Comparison of ENCODE assay signal across 36 mouse cellular contexts in the genomic region with DNA sequence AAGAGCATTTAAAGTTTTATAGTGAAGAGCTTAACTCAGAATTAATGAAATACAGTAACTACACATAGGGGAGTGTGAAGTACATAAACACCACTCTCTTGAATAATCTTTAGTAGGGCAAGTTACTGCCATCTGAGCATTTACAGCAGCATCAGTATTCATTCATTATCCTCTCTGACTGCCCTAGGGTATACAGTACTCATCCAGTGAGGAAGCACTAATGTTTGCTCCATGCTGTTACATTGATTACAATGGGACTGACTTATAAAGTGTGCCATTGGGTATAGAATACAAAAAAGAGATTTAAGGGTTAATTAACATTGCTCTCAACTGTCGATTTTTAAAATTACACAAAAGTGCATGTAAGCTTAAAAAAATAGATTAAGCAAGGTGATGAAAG. TPM values are rescaled to one million over a fixed set of nuclear protein-coding genes. Genes with fewer than 3 reads are reported as not detected.
"Had no signal": no experiment of that assay in that cellular context is flagged by ENCODE, and none has a peak within 500 bp of the region (broad histone marks: within the 10 kb centered on the region; RNA-seq: fewer than 3 reads in every experiment).

No protein-coding gene starts in this region.

- H3K4me2 ChIP-seq: heart, embryonic 11.5 days; heart, embryonic 12.5 days; heart, embryonic 13.5 days; heart, embryonic 15.5 days; hindbrain, embryonic 12.5 days; hindbrain, embryonic 13.5 days; hindbrain, embryonic 14.5 days; hindbrain, embryonic 15.5 days; intestine, embryonic 15.5 days; kidney, embryonic 15.5 days had no signal

- DNase-seq: heart, adult 2 months; heart, postnatal 10 days; heart, postnatal 14 days; heart, postnatal 36 days; heart, postnatal 4 days; kidney, adult 11 months; kidney, adult 18-20 months; kidney, adult 2 months; kidney, adult 8-10 months; kidney, adult 9 months; kidney, postnatal 10 days; kidney, postnatal 14 days; kidney, postnatal 25 days; kidney, postnatal 36 days; kidney, postnatal 4 days; layer of hippocampus, adult 9-11 months had no signal

- H3K27me3 ChIP-seq: heart, embryonic 12.5 days; heart, embryonic 13.5 days; heart, embryonic 15.5 days; hindbrain, embryonic 12.5 days; hindbrain, embryonic 13.5 days; hindbrain, embryonic 15.5 days; intestine, embryonic 15.5 days; kidney, embryonic 15.5 days had no signal

- H3K4me1 ChIP-seq: heart, embryonic 10.5 days; heart, embryonic 12.5 days; heart, embryonic 13.5 days; heart, embryonic 15.5 days; hindbrain, embryonic 10.5 days; hindbrain, embryonic 12.5 days; hindbrain, embryonic 13.5 days; hindbrain, embryonic 15.5 days; intestine, embryonic 15.5 days; kidney, embryonic 15.5 days had no signal

- ATAC-seq: hindbrain, embryonic 16.5 days; hindbrain, postnatal 0 days; inflammation-experienced regulatory T-cells, adult 6 months; intestine, embryonic 15.5 days; intestine, embryonic 16.5 days; intestine, postnatal 0 days had no signal

- H3K4me3 ChIP-seq: heart, adult 2 months; heart, embryonic 10.5 days; heart, embryonic 12.5 days; heart, embryonic 13.5 days; heart, embryonic 15.5 days; hindbrain, embryonic 10.5 days; hindbrain, embryonic 12.5 days; hindbrain, embryonic 13.5 days; hindbrain, embryonic 15.5 days; intestine, embryonic 15.5 days; kidney, embryonic 15.5 days; layer of hippocampus, adult 2 months had no signal

- H3K27ac ChIP-seq: heart, adult 2 months; heart, embryonic 10.5 days; heart, embryonic 13.5 days; heart, embryonic 15.5 days; hindbrain, embryonic 10.5 days; hindbrain, embryonic 12.5 days; hindbrain, embryonic 13.5 days; hindbrain, embryonic 14.5 days; hindbrain, embryonic 15.5 days; hindbrain, postnatal 0 days; intestine, embryonic 15.5 days; kidney, embryonic 15.5 days; kidney, postnatal 0 days; layer of hippocampus, adult 2 months had no signal

- H3K9me3 ChIP-seq: heart, embryonic 10.5 days; heart, embryonic 12.5 days; heart, embryonic 13.5 days; heart, embryonic 15.5 days; hindbrain, embryonic 10.5 days; hindbrain, embryonic 12.5 days; hindbrain, embryonic 13.5 days; hindbrain, embryonic 15.5 days; intestine, embryonic 15.5 days; kidney, embryonic 15.5 days had no signal

- H3K9ac ChIP-seq: heart, embryonic 12.5 days; heart, embryonic 13.5 days; heart, embryonic 15.5 days; hindbrain, embryonic 12.5 days; hindbrain, embryonic 13.5 days; hindbrain, embryonic 14.5 days; hindbrain, embryonic 15.5 days; intestine, embryonic 15.5 days; kidney, embryonic 15.5 days had no signal

RNA-seq across cellular contexts. Expression of a gene that starts 58.1 kb away (rescaled TPM):
- total RNA-seq: hematopoietic stem cell, adult 5-6 weeks had no signal
